In genomic region chr7:27804297-27805030, GRCm38 (mm10) we compare ENCODE assay signal across 8 mouse cellular contexts. TPM values are rescaled to one million over a fixed set of nuclear protein-coding genes. Genes with fewer than 3 reads are reported as not detected.
DNase-seq lines count a peak whose midpoint lies in the region; ATAC-seq lines count a peak whose summit lies in the region.

No protein-coding gene starts in this region.

- ATAC-seq in intestine, embryonic 14.5 days (replicated peaks; ENCODE audit: low FRiP score, low TSS enrichment, low read depth): peak; percentile 91

- DNase-seq in adrenal gland, adult (ENCODE audit: inconsistent age in 2 of 2, low spot score in 1 of 2): peak; percentile 85 to 94
- peak; percentile 91 for DNase-seq in embryo, embryonic 10.5 days (ENCODE audit: low spot score)
- DNase-seq in gastrocnemius, postnatal 14 days: peak; percentile 80
- DNase-seq in intestine, embryonic 14.5 days (ENCODE audit: low spot score): peak; percentile 86
- peak; percentile 81 to 86 for DNase-seq in left cerebral cortex, postnatal 14 days (ENCODE audit: low spot score in 2 of 2)
- peak; percentile 82 for DNase-seq in mesoderm, embryonic 11.5 days (ENCODE audit: low read depth, low spot score)
- DNase-seq in right cerebral cortex, postnatal 36 days (ENCODE audit: low spot score in 2 of 2): peak; percentile 86 to 87
- peak; percentile 83 for DNase-seq in yolk sac, embryonic 10.5 days (ENCODE audit: low spot score)

- under 1% methylated on average over 25 of the region's 25 CpGs for WGBS in intestine, embryonic 14.5 days

- H3K27ac ChIP-seq in intestine, embryonic 14.5 days (ENCODE audit: low read depth): peak overlapping the region; percentile 7; the same call in 1 of the 2 replicates

- peak overlapping the region; percentile 81 for H3K4me2 ChIP-seq in intestine, embryonic 14.5 days (ENCODE audit: low read length)

- H3K27me3 ChIP-seq in intestine, embryonic 14.5 days (replicated peaks; ENCODE audit: control insufficient read depth, insufficient read depth, low read length): no peaks in the 10 kb centered on the region

- H3K4me3 ChIP-seq in intestine, embryonic 14.5 days (ENCODE audit: low read depth, low read length): peak overlapping the region; percentile 83

- no peaks in the 10 kb centered on the region; the same call in 1 of the 2 replicates for H3K4me1 ChIP-seq in intestine, embryonic 14.5 days (replicated peaks; ENCODE audit: control insufficient read depth, insufficient read depth, low read length)

- peaks cover 14% of the 10 kb centered on the region for H3K36me3 ChIP-seq in intestine, embryonic 14.5 days (ENCODE audit: control insufficient read depth, insufficient read depth, low read length)

- no peaks in the 10 kb centered on the region for H3K9me3 ChIP-seq in intestine, embryonic 14.5 days (ENCODE audit: control insufficient read depth, low read length)

- intact Hi-C loops in gastrocnemius, postnatal 14 days (cut with DNase I; ENCODE audit: low total_unique reads): no loop called here
- intact Hi-C loops in left cerebral cortex, postnatal 14 days (cut with DNase I): no loop called here

- H3K9ac ChIP-seq in intestine, embryonic 14.5 days (ENCODE audit: low read length): peak overlapping the region; percentile 76

RNA-seq across cellular contexts. Expression of gene Zfp626, which starts 2.5 kb away (rescaled TPM):
- total RNA-seq in gastrocnemius, postnatal 14 days (2021): 1 to 10 TPM; 3.0 TPM
- polyA plus RNA-seq in intestine, embryonic 14.5 days (2014; fragmentation: Nextera tagmentation; extraction: Ambion mirVana): 1.8 TPM in 2 replicates
- 1 to 10 TPM; 8.1 to 8.7 TPM for total RNA-seq in left cerebral cortex, postnatal 14 days (2021)

RNA-seq across cellular contexts. Expression of gene Zfp59, which starts 33.9 kb away (rescaled TPM):
- 1 to 10 TPM; 1.5 to 1.8 TPM for total RNA-seq in gastrocnemius, postnatal 14 days (2021)
- 7.4 and 10.4 TPM in 2 replicates for polyA plus RNA-seq in intestine, embryonic 14.5 days (2014; fragmentation: Nextera tagmentation; extraction: Ambion mirVana)
- 1 to 10 TPM; 4.0 to 4.5 TPM for total RNA-seq in left cerebral cortex, postnatal 14 days (2021)

RNA-seq across cellular contexts. Expression of gene Zfp607a, which starts 52.9 kb away (rescaled TPM):
- 1 to 10 TPM; 1.7 to 2.0 TPM for total RNA-seq in gastrocnemius, postnatal 14 days (2021)
- polyA plus RNA-seq in intestine, embryonic 14.5 days (2014; fragmentation: Nextera tagmentation; extraction: Ambion mirVana): 4.3 and 5.0 TPM in 2 replicates
- total RNA-seq in left cerebral cortex, postnatal 14 days (2021): 1 to 10 TPM; 1.5 to 2.3 TPM

Comparison
In these comparisons a context has a peak if more than half of its experiments do, and no peak if none do; other contexts are left out.
1. Peak in every context shown above with its lines: DNase-seq, ATAC-seq, H3K4me3 ChIP-seq and H3K27ac ChIP-seq.